Mouse (Mus musculus) left cerebral cortex, postnatal 10 days (tissue): ENCODE measurements around the gene Gm20388. TPM values are rescaled to one million over a fixed set of nuclear protein-coding genes. Genes with fewer than 3 reads are reported as not detected.

Experiments
- DNase-seq, 2 experiments: peaks; one replicate each; pipeline ENCODE4 v3.0.0; 2021 to 2022; ENCODE audit warnings: low spot score in 2 of 2, mixed read lengths in 1 of 2; ENCODE audit errors: extremely low spot score in 1 of 2
- intact Hi-C: fragments of 180-260 bp; cut with DNase I; formaldehyde crosslinking; loops from one replicate; pipeline ENCODE4 v1.15.1; 2025
- total RNA-seq, 2 experiments: library from RNA; stranded (reverse); gene quantifications; 2 replicates each; pipeline ENCODE4 v1.2.3; 2021

Gm20388 gene
- total RNA-seq, 2 experiments from 2014 or later = 4.4 to 9.0 TPM

DNA sequence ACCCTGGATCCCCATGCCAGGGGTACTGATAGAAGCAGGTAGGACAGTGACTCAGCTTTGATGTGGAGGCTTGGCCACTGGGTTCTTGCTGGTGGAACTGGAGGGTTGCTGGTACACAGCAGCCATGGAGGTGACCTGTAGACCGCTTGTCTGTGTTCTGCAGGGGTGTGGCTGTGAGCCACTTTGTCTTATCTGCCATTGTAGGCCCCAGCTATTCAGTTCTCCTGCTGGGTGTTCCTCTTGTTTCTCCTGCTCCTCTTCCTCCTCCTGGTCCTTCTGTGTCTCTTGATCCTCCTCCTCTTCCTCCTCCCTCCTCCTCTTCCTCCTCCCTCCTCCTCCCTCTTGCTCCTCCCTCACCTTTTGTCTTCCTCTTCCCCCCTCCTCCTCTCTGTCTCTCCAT lies 614.5 kb downstream of the Gm20388 start:
- DNase-seq = no peak
- intact Hi-C loops = no loop called here

DNA sequence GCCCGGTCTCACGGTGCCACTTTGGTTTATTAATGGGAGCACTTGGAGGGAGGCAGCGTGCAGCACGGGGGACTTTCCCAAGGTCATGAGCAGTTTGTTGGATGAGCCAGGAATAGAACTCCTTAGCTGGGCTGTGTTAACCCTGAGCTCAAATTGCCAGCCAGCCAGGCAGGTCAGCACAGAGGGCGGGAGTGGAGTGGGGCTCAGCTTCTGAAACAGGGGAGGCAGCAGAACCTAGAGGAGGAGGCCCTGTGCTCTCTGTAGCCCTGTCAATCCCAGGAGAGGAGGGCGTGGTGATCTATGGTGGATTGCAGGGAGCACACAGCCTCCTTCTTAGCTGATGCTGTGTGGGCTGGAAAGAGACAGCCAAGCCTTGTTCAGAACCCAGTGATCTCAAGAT lies 615.2 kb downstream of the Gm20388 start:
- intact Hi-C loops = no loop called here
- no peak for DNase-seq

DNA sequence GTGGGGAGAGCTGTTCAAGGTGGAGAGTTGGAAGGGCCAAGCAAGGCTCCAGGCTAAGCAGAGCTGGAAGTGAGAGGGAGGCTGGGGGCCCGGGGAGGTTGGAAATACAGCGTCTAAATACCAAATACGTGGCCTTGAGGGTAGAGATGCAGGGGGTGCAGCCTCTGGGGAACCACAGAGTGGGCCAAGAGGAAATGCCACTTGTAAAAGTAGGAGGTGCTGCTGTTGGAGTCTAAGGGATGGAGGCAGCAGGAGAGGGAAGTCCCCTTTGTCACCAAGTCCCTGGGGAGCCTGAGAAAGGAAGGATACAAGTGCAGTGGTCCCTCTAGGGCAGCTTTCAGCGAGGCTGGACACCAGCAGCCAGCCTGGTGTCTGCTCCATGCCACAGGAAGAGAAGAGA lies 615.9 kb downstream of the Gm20388 start:
- DNase-seq = no peak
- intact Hi-C loops = no loop called here

DNA sequence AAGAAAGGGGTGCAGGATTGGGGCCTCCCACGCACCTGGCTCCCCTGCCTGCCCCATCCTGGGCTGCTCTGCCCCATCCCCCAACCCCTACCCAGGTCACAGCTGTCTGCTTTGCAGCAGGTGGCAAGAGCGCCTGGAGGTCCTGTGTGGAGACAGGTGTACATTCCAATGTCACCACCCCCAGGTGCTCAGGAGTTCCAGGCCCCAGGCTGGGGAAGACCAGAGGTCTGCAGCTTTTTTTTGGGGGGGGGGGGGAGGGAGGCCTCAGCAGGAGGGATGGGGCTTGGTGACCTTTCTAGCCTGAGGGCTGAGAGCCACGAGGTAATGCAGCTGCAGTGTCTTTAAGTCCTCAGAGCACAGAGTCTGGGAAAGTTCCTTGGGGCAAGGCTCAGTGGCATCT lies 617.7 kb downstream of the Gm20388 start:
- intact Hi-C loops = no loop called here

DNA sequence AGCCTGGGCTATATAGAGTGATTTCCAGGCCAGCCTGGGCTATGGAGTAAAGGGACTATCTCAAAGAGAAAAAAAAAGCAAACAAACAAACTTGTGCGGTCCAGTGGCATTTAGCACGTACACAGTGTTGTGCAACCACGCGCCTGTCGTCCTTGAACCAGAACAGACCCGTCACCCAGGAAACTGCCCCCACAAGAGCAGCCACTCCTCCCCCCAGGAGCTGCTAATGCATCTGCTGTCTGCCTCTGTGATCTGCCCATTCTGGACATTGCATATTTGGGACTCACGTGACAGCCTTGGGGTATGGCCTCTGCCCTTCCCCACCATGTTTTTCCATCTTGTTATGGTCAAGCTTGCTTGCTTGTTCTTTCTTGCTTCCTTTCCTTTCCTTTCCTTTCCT lies 618.6 kb downstream of the Gm20388 start:
- intact Hi-C loops = no loop called here
- no peak for DNase-seq

More for the DNA sequence above, 617.7 kb downstream of the Gm20388 start:
- no peak for DNase-seq

DNA sequence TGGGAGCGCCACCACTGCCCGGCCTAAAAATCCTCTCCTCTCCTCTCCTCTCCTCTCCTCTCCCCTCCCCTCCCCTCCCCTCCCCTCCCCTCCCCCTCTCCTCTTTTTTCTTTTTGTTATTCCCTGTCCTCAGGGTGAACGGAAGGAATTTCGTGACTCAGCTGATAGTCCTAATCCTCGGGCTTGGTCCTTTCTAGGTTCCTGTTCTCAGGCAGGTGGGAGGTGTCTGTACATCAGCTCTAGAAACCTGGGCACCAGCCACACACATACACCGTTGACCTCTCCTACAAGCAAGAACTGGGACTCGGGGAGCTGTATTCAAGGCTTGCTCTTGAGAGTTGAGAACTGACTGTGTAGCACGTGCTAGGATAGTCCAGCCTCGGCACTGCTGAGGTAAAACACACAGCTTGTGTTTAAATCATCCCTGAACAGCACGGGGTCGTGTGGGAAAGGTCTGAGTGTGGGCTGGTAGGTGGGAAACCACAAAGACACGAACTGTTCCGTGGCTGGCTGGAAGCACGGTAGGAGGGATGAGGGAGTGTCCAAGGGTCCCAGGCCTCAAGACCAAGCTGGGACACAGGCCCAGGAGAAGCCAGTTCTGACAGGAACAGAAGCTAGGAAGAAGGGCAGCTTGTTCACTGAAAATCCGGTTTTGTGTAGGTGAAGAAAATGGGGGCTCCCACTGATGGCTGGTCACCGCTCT lies 620.5 kb downstream of the Gm20388 start:
- no peak for DNase-seq
- intact Hi-C loops = no loop called here

DNA sequence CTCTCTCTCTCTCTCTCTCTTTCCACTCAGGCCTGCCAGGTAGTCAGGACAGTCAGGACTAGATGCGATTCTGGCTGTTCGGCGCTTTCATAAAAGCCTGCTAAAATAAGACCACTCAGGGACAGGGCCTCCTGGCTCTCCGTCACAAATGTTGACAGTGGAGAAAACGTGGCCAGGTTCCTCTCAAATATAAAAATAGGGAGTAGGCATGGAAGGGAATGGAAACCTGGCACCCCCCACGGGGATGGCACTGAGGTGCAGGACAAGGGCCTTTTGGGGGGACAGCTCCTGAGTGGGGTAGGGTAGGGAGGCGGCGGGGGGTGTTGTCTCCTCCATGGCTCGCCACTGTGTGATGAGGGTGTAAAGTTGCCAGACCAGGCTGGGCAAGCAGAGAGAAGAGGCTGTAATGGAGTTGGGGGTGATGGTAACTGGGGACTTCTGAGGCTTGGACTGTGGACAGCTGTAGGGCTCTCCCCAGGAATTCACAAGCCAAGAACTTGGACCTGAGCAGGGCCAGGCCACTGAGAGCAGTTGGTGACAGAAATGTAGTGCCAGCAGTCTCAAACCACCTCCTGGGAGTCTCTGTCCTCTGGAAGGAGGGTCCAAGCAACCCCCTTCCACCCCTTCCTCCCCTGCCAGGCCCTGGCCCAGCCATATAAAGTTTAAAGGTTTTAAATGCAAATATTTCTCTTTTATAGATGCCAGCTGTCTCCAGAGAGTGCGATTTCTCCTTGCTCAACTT lies 621.3 kb downstream of the Gm20388 start:
- intact Hi-C loops = no loop called here
- peak in 1 of 2 experiments; percentile 52 for DNase-seq

- DNase-seq = peak in 1 of 2 experiments; percentile 56
- intact Hi-C loops = no loop called here
Measured at GRCm38 (mm10) chr8:120532517-120533215, 622.0 kb downstream of the Gm20388 start.

DNA sequence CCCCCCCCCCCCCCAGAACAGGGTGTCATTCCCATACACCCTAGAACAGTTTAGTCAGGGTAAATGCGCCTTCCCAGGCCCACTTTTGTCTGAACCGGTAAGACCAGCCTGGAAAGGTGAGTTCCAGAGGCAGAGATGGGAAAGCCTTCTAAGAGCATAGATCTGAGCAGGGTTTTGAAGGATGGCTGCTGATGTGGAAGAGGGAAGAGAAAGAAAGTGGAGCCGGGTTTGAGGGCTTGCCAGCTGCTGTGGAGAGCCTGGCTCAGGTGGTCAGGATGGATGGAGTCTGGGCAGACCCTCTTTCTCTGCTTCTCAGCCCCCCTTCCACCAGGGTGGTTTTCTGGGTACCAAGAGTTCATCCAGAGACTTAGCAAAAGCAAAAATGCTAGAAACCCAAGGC lies 622.7 kb downstream of the Gm20388 start:
- DNase-seq = no peak
- intact Hi-C loops = no loop called here

DNA sequence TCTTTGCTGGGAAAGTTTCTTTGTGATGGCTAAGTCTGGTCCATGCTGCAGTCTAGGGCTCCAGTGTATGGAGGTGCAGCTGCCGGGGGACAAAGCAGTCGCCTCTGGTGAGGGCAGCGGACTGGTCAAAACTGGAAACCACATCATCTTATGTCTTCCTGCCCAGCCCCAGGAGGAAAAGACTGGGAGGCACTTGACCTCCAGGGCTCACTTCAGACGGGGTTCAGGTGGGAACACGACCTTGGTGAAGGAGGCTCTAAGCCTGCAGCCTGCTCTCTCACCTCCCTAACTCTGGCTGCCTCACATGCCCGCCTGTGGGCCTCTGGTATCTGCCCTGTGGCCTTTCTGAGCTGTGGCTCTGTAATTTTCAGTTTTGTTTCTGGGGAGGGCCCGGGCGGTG lies 623.4 kb downstream of the Gm20388 start:
- intact Hi-C loops = no loop called here
- DNase-seq = no peak

DNA sequence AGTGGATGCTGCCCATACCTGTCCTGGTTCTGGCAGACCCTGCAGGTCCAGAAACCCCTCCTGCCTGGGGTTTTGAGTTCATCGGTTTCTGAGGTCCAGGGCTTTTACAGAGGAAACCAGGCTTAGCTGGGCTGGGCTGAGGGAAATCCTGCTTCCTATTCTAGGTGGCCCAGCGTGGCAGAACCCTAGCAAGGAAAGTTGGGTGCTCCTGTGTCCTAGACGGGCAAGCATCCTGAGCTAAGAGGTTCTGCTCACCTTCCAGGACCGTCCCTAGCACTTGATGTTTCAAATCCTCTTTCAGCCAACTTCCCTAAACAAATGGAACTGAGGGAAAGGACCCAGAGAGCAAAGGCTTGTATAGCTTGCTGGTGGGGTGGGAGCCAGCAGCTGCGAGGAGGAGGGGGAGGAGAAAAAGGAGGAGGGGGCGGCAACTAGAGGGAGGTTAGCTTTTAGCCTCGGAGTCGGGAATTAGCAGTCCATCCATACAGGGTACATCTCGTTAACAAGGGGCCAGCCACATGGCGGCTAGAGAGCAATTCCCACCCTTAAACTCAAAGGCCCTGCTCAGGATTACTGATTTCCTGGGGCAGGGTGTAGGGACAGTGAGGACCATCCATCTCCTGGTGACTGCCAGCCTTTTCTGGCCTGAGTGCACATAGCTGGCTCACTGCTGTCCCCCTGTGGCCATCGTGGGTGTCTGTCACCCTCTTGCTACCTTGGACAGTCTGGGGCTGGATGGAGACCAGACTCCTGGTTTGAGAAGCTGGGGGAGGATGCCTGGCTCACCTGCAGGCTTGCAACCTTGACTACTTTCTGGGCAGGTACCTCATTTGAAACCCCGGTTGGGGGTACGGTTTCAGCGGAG lies 624.1 kb downstream of the Gm20388 start:
- peak in 1 of 2 experiments; percentile 85 for DNase-seq
- intact Hi-C loops = loop anchor here (5.0 kb wide), 3 partner anchors 127 to 247 kb away; no protein-coding TSS in a partner anchor

GRCm38 (mm10) chr8:120535452-120536305 lies 625.0 kb downstream of the Gm20388 start:
- peak in 1 of 2 experiments; percentile 82 for DNase-seq

DNA sequence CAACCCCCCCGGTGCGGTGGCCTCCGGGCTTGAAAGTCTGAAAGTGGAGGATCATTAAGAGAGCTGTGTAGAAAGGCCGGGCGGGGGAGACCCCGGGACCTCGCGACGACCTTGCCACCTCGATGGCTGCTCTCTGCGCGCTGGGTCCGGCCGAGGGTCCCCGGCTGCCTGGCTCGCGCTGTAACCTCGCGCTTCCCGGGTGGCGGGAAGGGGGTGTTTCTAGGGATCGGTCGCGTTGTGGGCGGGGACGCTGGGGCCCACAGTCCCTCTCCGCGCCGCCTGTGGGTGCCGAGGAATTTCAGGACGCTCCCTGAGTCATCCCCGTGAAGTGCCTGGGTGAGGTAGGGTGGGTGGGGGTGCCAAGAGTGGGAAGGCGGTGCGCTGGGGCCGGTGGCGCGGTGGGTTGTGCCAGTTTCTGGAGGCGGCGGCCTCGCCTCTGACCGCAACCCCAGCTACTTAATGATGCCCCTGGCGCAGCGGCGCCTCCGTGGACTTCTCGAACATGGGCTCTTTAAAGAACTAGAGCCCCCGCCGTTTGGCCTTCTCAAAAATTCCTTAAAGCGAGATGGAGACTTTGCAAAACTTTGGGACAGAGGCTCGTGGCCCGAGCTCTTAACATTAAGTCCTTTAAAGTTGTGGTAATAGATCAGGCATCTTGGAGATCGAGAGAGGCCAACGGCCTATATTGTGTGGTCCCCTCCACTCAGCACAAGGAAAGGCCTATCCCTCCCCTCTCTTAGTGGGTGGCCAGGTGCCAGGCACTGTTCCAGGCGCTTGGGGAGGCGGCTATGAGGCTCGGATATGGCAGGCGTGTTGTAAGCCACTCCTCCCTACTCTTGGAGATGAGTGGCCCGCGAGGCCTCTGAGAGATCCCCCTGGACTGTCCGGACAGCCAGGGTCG lies 625.9 kb downstream of the Gm20388 start:
- intact Hi-C loops = loop anchor here (5.0 kb wide), 3 partner anchors 129 to 249 kb away; no protein-coding TSS in a partner anchor
- peak in 1 of 2 experiments; percentile 64 for DNase-seq

More at GRCm38 (mm10) chr8:120535452-120536305, 625.0 kb downstream of the Gm20388 start:
- intact Hi-C loops = loop anchor here (5.0 kb wide), 3 partner anchors 128 to 248 kb away; no protein-coding TSS in a partner anchor

DNA sequence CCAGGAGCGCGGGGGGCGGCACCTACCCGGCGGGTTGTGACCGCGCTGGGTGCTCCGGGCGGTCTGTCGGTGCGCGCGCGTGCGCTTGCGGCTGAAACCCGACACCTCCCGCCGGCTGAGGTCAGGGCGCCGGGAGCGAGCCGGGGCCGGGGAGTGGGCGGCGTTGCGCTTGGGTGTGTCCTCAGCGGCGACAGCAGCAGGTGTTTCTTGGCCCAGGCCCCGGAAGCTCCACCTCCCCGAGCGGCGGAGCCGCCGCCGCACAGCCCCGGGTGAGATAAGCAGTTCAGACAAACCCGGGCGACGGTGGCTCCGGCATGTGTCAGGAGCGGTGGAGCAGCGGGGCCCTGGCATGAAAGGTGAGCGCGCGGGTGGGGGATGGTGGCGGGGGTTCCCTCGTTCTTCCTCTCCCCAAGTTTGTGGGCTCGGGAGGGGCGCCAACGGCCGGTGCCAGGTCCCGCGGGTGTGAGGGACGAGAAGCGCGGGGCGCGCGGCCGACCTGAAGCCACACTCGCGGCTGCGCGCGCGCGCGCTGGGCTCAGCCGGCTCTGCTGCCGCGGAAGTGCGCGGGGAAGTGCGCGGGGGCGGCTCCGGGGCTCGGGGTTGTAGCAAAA lies 626.7 kb downstream of the Gm20388 start:
- DNase-seq = peak in 1 of 2 experiments; percentile 82
- intact Hi-C loops = loop anchor here (5.0 kb wide), 3 partner anchors 130 to 250 kb away; no protein-coding TSS in a partner anchor

GRCm38 (mm10) chr8:120537818-120538396 lies 627.3 kb downstream of the Gm20388 start:
- peak in 1 of 2 experiments; percentile 79 for DNase-seq
- intact Hi-C loops = loop anchor here (5.0 kb wide), 3 partner anchors 131 to 251 kb away; no protein-coding TSS in a partner anchor
